Mouse (Mus musculus) lung, postnatal 0 days (tissue): ENCODE data around the gene Ston2. TPM values are rescaled to one million over a fixed set of nuclear protein-coding genes. Genes with fewer than 3 reads are reported as not detected.

ENCODE experiments used
- ATAC-seq: fragments of 200-750 bp; cut with Nextera tagmentation; 2 replicates; pipeline ENCODE4 v1.8.0; 2017; ENCODE audit warnings: moderate library complexity
- DNase-seq: peaks from one replicate; pipeline ENCODE4 v3.0.0-alpha.2; 2016; ENCODE audit warnings: low spot score
- H3K27ac ChIP-seq: fragments of 300-500 bp; sonication (generic); 2 replicates; pipeline ENCODE4 v1.5.1; 2014; ENCODE audit warnings: antibody characterized with exemption, mild to moderate bottlenecking, low read length, mixed read lengths
- H3K27me3 ChIP-seq: fragments of 300-500 bp; sonication (generic); replicated peaks from 2 replicates; pipeline ENCODE4 v1.6.1; 2014; ENCODE audit warnings: low read length, mixed read lengths; ENCODE audit not compliant: insufficient read depth
- H3K36me3 ChIP-seq: fragments of 300-500 bp; sonication (generic); 2 replicates; pipeline ENCODE4 v1.6.1; 2014; ENCODE audit warnings: low read length, mixed read lengths; ENCODE audit not compliant: insufficient read depth
- H3K4me1 ChIP-seq: fragments of 300-500 bp; sonication (generic); 2 replicates; pipeline ENCODE4 v1.6.1; 2014; ENCODE audit warnings: antibody characterized with exemption, low read depth, low read length, mixed read lengths; ENCODE audit not compliant: insufficient read depth
- H3K4me2 ChIP-seq: fragments of 300-500 bp; sonication (generic); replicated peaks from 2 replicates; pipeline ENCODE4 v1.6.1; 2014; ENCODE audit warnings: low read depth, mild to moderate bottlenecking, low read length, moderate library complexity, mixed read lengths
- H3K4me3 ChIP-seq: fragments of 300-500 bp; sonication (generic); 2 replicates; pipeline ENCODE4 v1.5.1; 2014; ENCODE audit warnings: low read depth, low read length
- H3K9ac ChIP-seq: fragments of 300-500 bp; sonication (generic); replicated peaks from 2 replicates; pipeline ENCODE4 v1.6.1; 2014; ENCODE audit warnings: low read depth, mild to moderate bottlenecking
- H3K9me3 ChIP-seq: fragments of 300-500 bp; sonication (generic); 2 replicates; pipeline ENCODE4 v1.6.1; 2016; ENCODE audit warnings: low read length, mixed read lengths
- CTCF ChIP-seq: IDR thresholded peaks from 2 replicates; pipeline ENCODE4 v1.5.1; 2016; ENCODE audit warnings: antibody characterized with exemption, mild to moderate bottlenecking
- EP300 ChIP-seq: IDR thresholded peaks from 2 replicates; pipeline ENCODE4 v1.6.1; 2016; ENCODE audit warnings: antibody characterized with exemption, mild to moderate bottlenecking, control low read depth
- WGBS: fragments of 180-500 bp; shearing (Covaris S2); extraction: QIAGEN DNeasy Blood & Tissue Kit; methylation state at CpG from one replicate; pipeline ENCODE4 v1.1.7; 2014; 5-methylcytosine and 5-hydroxymethylcytosine counted together
- polyA plus RNA-seq: library from polyadenylated mRNA; unstranded; fragments of >200 nt; fragmentation: Nextera tagmentation; extraction: Ambion mirVana; gene quantifications from 2 replicates; pipeline ENCODE4 v1.2.1, GENCODE M21; 2015

Ston2 gene
- polyA plus RNA-seq, 1 experiment from 2014 or later: 6.2 TPM

- H3K27ac ChIP-seq: no peak overlapping the region
- DNase-seq: no peak
- 60% methylated on average over 7 of the region's 7 CpGs for WGBS
Observed at GRCm38 (mm10) chr12:91693566-91693965, 94.6 kb downstream of the Ston2 start.

GRCm38 (mm10) chr12:91692991-91693390 is 95.2 kb downstream of the Ston2 start:
- no peak overlapping the region for H3K4me2 ChIP-seq
- no peak overlapping the region for H3K9ac ChIP-seq
- H3K4me1 ChIP-seq: no peaks in the 10 kb centered on the region
- no peaks in the 10 kb centered on the region for H3K9me3 ChIP-seq
- H3K27me3 ChIP-seq: no peaks in the 10 kb centered on the region
- 46% methylated on average over 3 of the region's 3 CpGs for WGBS
- TF ChIP-seq CTCF (no peak), EP300 (no peak)
- DNase-seq: no peak
- no peak overlapping the region for H3K4me3 ChIP-seq
- H3K36me3 ChIP-seq: no peaks in the 10 kb centered on the region
- no peak overlapping the region for H3K27ac ChIP-seq
- no peak for ATAC-seq

More at GRCm38 (mm10) chr12:91693566-91693965, 94.6 kb downstream of the Ston2 start:
- Histone ChIP-seq H3K4me2 (no peak overlapping the region), H3K9ac (no peak overlapping the region), H3K4me3 (no peak overlapping the region), H3K36me3 (no peaks in the 10 kb centered on the region), H3K27me3 (no peaks in the 10 kb centered on the region), H3K4me1 (no peaks in the 10 kb centered on the region), H3K9me3 (no peaks in the 10 kb centered on the region)
- no peak for ATAC-seq
- TF ChIP-seq EP300: no peak

GRCm38 (mm10) chr12:91685674-91686290 is 102.4 kb downstream of the Ston2 start:
- peaks cover 10% of the 10 kb centered on the region; the same call in 1 of the 2 replicates for H3K4me1 ChIP-seq
- no peak for TF ChIP-seq EP300
- TF ChIP-seq CTCF: no peak
- no peaks in the 10 kb centered on the region for H3K27me3 ChIP-seq
- H3K4me3 ChIP-seq: no peak overlapping the region
- no peaks in the 10 kb centered on the region for H3K36me3 ChIP-seq
- peak overlapping the region; percentile 27 for H3K4me2 ChIP-seq
- ATAC-seq (peak; percentile 90), DNase-seq (peak; percentile 89)
- no peaks in the 10 kb centered on the region for H3K9me3 ChIP-seq
- WGBS: 24% methylated on average over 13 of the region's 13 CpGs
- H3K27ac ChIP-seq: no peak overlapping the region
- H3K9ac ChIP-seq: no peak overlapping the region

GRCm38 (mm10) chr12:91684840-91685415 is 103.3 kb downstream of the Ston2 start:
- WGBS: 39% methylated on average over 11 of the region's 11 CpGs
- Histone ChIP-seq H3K4me1 (peaks cover 10% of the 10 kb centered on the region; the same call in 1 of the 2 replicates), H3K27me3 (no peaks in the 10 kb centered on the region), H3K36me3 (no peaks in the 10 kb centered on the region), H3K4me3 (no peak overlapping the region), H3K27ac (no peak overlapping the region), H3K4me2 (peak overlapping the region; percentile 38; the same call in 1 of the 2 replicates), H3K9me3 (no peaks in the 10 kb centered on the region), H3K9ac (no peak overlapping the region)
- DNase-seq: no peak
- TF ChIP-seq EP300 (no peak), CTCF (no peak)
- ATAC-seq: no peak

- H3K4me3 ChIP-seq: peak overlapping the region; percentile 10; the same call in 1 of the 2 replicates
- ATAC-seq (peak; percentile 64), DNase-seq (peak; percentile 78)
- H3K9ac ChIP-seq: no peak overlapping the region
- WGBS: 10% methylated on average over 15 of the region's 15 CpGs
- TF ChIP-seq CTCF (no peak), EP300 (0 out of 2 replicates have a peak, but pooled peaks have one; percentile 17)
- H3K4me1 ChIP-seq: peaks cover 13% of the 10 kb centered on the region
- no peak overlapping the region for H3K27ac ChIP-seq
- no peaks in the 10 kb centered on the region for H3K9me3 ChIP-seq
- H3K27me3 ChIP-seq: no peaks in the 10 kb centered on the region
- no peaks in the 10 kb centered on the region for H3K36me3 ChIP-seq
- H3K4me2 ChIP-seq: peak overlapping the region; percentile 38
Observed at GRCm38 (mm10) chr12:91684101-91684839, 103.9 kb downstream of the Ston2 start.

GRCm38 (mm10) chr12:91683549-91684100 is 104.6 kb downstream of the Ston2 start:
- TF ChIP-seq EP300 (no peak), CTCF (no peak)
- Histone ChIP-seq H3K27ac (no peak overlapping the region; the same call in 1 of the 2 replicates), H3K36me3 (no peaks in the 10 kb centered on the region), H3K27me3 (no peaks in the 10 kb centered on the region), H3K9me3 (no peaks in the 10 kb centered on the region), H3K4me2 (peak overlapping the region; percentile 38), H3K4me1 (peaks cover 16% of the 10 kb centered on the region), H3K4me3 (no peak overlapping the region; the same call in 1 of the 2 replicates), H3K9ac (no peak overlapping the region)
- WGBS: 33% methylated on average over 15 of the region's 15 CpGs
- ATAC-seq: no peak; the same call in 1 of the 2 replicates
- DNase-seq: peak; percentile 22
